Mouse (Mus musculus) thymus, adult 2 months (tissue): Measurements from ENCODE around the gene 2310022B05Rik.

Experiments used
- CTCF ChIP-seq: fragments of 200-500 bp; IDR thresholded peaks from 2 replicates; pipeline ENCODE4 v1.5.1; 2012; ENCODE audit warnings: mild to moderate bottlenecking, control low read depth, low read length, moderate library complexity, borderline replicate concordance; ENCODE audit not compliant: control insufficient read depth, poor library complexity, insufficient read depth; ENCODE audit errors: extremely low read depth
- POLR2A ChIP-seq: fragments of 200-500 bp; IDR thresholded peaks from 2 replicates; pipeline ENCODE4 v1.6.1; 2012; ENCODE audit warnings: mild to moderate bottlenecking, low read length, control low read depth, moderate library complexity; ENCODE audit not compliant: control insufficient read depth, poor library complexity, insufficient read depth; ENCODE audit errors: extremely low read depth

DNA sequence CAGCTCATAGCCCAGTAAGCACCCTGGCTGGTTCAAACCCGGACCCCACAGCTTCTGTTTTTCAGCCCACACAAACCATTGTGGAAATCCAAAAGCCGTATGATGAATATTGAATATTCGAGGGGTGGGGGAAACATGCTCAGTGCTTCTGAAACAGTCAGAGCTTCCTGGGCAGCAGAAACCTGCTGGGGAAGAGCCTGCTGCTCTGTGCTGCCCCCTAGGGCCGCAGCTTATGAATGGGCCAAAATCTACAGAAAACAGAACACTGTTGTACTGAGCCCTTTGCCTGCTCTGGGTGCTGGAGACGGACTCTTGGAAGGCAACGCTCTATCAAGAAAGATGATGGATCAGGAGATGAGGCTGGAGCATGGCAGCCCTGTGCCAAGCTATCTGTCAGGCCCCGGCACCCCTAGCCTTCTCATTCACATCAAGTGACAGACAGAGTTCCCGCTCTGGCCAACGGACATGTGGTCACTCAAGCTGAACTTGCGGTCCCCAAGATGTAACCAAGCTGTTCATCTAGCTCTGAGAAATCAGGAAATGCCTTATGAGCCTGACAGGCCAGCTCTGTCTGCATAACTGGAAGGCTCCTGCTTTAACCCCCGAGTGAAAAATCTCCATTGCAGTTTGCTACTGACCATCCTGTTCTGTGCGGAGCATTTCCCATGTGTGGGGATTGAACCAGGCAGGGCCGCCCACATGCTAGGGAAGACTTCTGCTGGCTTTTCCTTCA is 54.8 kb downstream of the 2310022B05Rik start:
- TF ChIP-seq POLR2A: no peak
- peak; percentile 50; the same call in 1 of the 2 replicates for TF ChIP-seq CTCF
